Mouse (Mus musculus): Measurements from ENCODE around the gene Gm10439. TPM values are rescaled to one million over a fixed set of nuclear protein-coding genes. Genes with fewer than 3 reads are reported as not detected.
"Not testable (repeated sequence)": the region's sequence is repeated elsewhere in the genome, so short reads cannot be mapped to it uniquely, and the experiment has no call there.

Gene Gm10439
- polyA plus RNA-seq (2016; fragmentation: Nextera tagmentation; extraction: Ambion mirVana), result not detected in 2 replicates

- not testable (repeated sequence) for H3K36me3 ChIP-seq; H3K27me3 ChIP-seq (replicated peaks); ATAC-seq (ENCODE audit: insufficient number of reproducible peaks, low FRiP score); H3K4me2 ChIP-seq; H3K4me3 ChIP-seq; H3K27ac ChIP-seq (ENCODE audit: poor library complexity, severe bottlenecking); H3K9ac ChIP-seq; H3K9me3 ChIP-seq (replicated peaks); H3K4me1 ChIP-seq (replicated peaks)
- WGBS, result no CpG with 5 or more reads among the region's 6 CpGs
Measured at GRCm38 (mm10) chrX:149594270-149594669, at the start of gene Gm10439. TSS of gene Gm10439 (plus strand) at chrX:149594570.

Other genes with a start within 250 kb of the Gm10439 start
- gene Gm15085, start 147.0 kb upstream of the Gm10439 start, polyA plus RNA-seq (2016; fragmentation: Nextera tagmentation; extraction: Ambion mirVana), result not detected in 2 replicates
- gene Gm15097, start 189.9 kb downstream of the Gm10439 start, polyA plus RNA-seq (2016; fragmentation: Nextera tagmentation; extraction: Ambion mirVana), result not detected in 2 replicates